Mouse (Mus musculus) E14TG2a.4 (cell line): Measurements from ENCODE around the gene Lrrc4c.

ENCODE experiments used
- CTCF ChIP-seq: conservative IDR thresholded peaks from 2 replicates; pipeline ENCODE4 v1.5.1; 2014; ENCODE audit warnings: low read length
- NANOG ChIP-seq: IDR thresholded peaks from 2 replicates; pipeline ENCODE4 v1.6.1; 2014; ENCODE audit warnings: borderline replicate concordance, low read length, mixed read lengths

DNA sequence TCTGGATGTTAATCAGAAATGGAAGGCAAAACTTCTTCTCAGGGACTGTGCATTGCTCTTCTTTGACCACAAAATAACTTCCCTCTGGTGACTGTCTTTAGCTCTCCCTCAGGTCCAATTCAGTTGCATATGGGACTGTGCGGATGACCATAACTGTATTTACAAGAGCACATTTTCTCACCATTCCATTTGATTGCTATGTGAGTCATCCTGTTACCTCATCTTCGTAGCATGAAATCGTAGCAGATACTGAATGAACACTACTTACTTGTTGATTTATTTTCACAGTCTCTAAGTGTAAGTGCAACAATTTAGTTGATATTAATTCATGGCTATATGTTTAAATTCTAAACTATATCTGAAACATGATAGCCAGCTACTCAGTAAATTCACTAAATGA lies 286.8 kb downstream of the Lrrc4c start:
- TF ChIP-seq CTCF, result no peak
- TF ChIP-seq NANOG, result no peak
